Mouse (Mus musculus): Measurements from ENCODE around the gene Acpp. TPM values are rescaled to one million over a fixed set of nuclear protein-coding genes. Genes with fewer than 3 reads are reported as not detected.

The Acpp gene
- polyA plus RNA-seq, 1 experiment from 2014 or later: 1.1 TPM

- ATAC-seq (replicated peaks; ENCODE audit: insufficient number of reproducible peaks, low FRiP score, low TSS enrichment, low read depth) (no peak), DNase-seq (ENCODE audit: low spot score) (no peak)
- Histone ChIP-seq H3K27me3 (ENCODE audit: control insufficient read depth, insufficient read depth, low read length) (no peaks in the 10 kb centered on the region), H3K36me3 (replicated peaks; ENCODE audit: control insufficient read depth, insufficient read depth, low read depth, low read length) (no peaks in the 10 kb centered on the region), H3K4me3 (ENCODE audit: low read depth, low read length) (no peak overlapping the region), H3K4me1 (ENCODE audit: control insufficient read depth, insufficient read depth, low read length) (no peaks in the 10 kb centered on the region), H3K4me2 (ENCODE audit: low read depth, low read length) (no peak overlapping the region), H3K27ac (replicated peaks; ENCODE audit: low read depth, low read length) (no peak overlapping the region), H3K9me3 (replicated peaks; ENCODE audit: control insufficient read depth, low read length) (no peaks in the 10 kb centered on the region), H3K9ac (replicated peaks; ENCODE audit: low read length) (no peak overlapping the region)
- WGBS: 72% methylated on average over 2 of the region's 2 CpGs
Measured at GRCm38 (mm10) chr9:104256085-104256484, 81.5 kb downstream of the Acpp start.

- Histone ChIP-seq H3K9me3 (replicated peaks; ENCODE audit: control insufficient read depth, low read length) (no peaks in the 10 kb centered on the region), H3K9ac (replicated peaks; ENCODE audit: low read length) (no peak overlapping the region), H3K36me3 (replicated peaks; ENCODE audit: control insufficient read depth, insufficient read depth, low read depth, low read length) (no peaks in the 10 kb centered on the region), H3K27ac (replicated peaks; ENCODE audit: low read depth, low read length) (no peak overlapping the region), H3K4me3 (ENCODE audit: low read depth, low read length) (no peak overlapping the region), H3K4me2 (ENCODE audit: low read depth, low read length) (no peak overlapping the region), H3K4me1 (ENCODE audit: control insufficient read depth, insufficient read depth, low read length) (no peaks in the 10 kb centered on the region), H3K27me3 (ENCODE audit: control insufficient read depth, insufficient read depth, low read length) (no peaks in the 10 kb centered on the region)
- ATAC-seq (replicated peaks; ENCODE audit: insufficient number of reproducible peaks, low FRiP score, low TSS enrichment, low read depth) (no peak), DNase-seq (ENCODE audit: low spot score) (no peak)
- WGBS: 72% methylated on average over 9 of the region's 9 CpGs
Measured at GRCm38 (mm10) chr9:104254408-104255180, 83.0 kb downstream of the Acpp start.

- Histone ChIP-seq H3K36me3 (replicated peaks; ENCODE audit: control insufficient read depth, insufficient read depth, low read depth, low read length) (no peaks in the 10 kb centered on the region), H3K27ac (replicated peaks; ENCODE audit: low read depth, low read length) (no peak overlapping the region), H3K9ac (replicated peaks; ENCODE audit: low read length) (no peak overlapping the region), H3K4me2 (ENCODE audit: low read depth, low read length) (no peak overlapping the region), H3K4me1 (ENCODE audit: control insufficient read depth, insufficient read depth, low read length) (no peaks in the 10 kb centered on the region), H3K27me3 (ENCODE audit: control insufficient read depth, insufficient read depth, low read length) (no peaks in the 10 kb centered on the region), H3K4me3 (ENCODE audit: low read depth, low read length) (no peak overlapping the region), H3K9me3 (replicated peaks; ENCODE audit: control insufficient read depth, low read length) (no peaks in the 10 kb centered on the region)
- ATAC-seq (replicated peaks; ENCODE audit: insufficient number of reproducible peaks, low FRiP score, low TSS enrichment, low read depth) (no peak), DNase-seq (ENCODE audit: low spot score) (no peak)
- WGBS: 86% methylated on average over 3 of the region's 3 CpGs
Measured at GRCm38 (mm10) chr9:104252637-104253036, 84.9 kb downstream of the Acpp start.

- 91% methylated on average over 4 of the region's 4 CpGs for WGBS
- DNase-seq (ENCODE audit: low spot score) (no peak), ATAC-seq (replicated peaks; ENCODE audit: insufficient number of reproducible peaks, low FRiP score, low TSS enrichment, low read depth) (no peak)
- Histone ChIP-seq H3K36me3 (replicated peaks; ENCODE audit: control insufficient read depth, insufficient read depth, low read depth, low read length) (no peaks in the 10 kb centered on the region), H3K4me2 (ENCODE audit: low read depth, low read length) (no peak overlapping the region), H3K4me1 (ENCODE audit: control insufficient read depth, insufficient read depth, low read length) (no peaks in the 10 kb centered on the region), H3K9ac (replicated peaks; ENCODE audit: low read length) (no peak overlapping the region), H3K4me3 (ENCODE audit: low read depth, low read length) (no peak overlapping the region), H3K27ac (replicated peaks; ENCODE audit: low read depth, low read length) (no peak overlapping the region), H3K27me3 (ENCODE audit: control insufficient read depth, insufficient read depth, low read length) (no peaks in the 10 kb centered on the region), H3K9me3 (replicated peaks; ENCODE audit: control insufficient read depth, low read length) (no peaks in the 10 kb centered on the region)
Measured at GRCm38 (mm10) chr9:104251687-104252086, 85.9 kb downstream of the Acpp start.

- Histone ChIP-seq H3K4me3 (ENCODE audit: low read depth, low read length) (no peak overlapping the region), H3K4me1 (ENCODE audit: control insufficient read depth, insufficient read depth, low read length) (no peaks in the 10 kb centered on the region), H3K36me3 (replicated peaks; ENCODE audit: control insufficient read depth, insufficient read depth, low read depth, low read length) (no peaks in the 10 kb centered on the region), H3K27me3 (ENCODE audit: control insufficient read depth, insufficient read depth, low read length) (no peaks in the 10 kb centered on the region), H3K9ac (replicated peaks; ENCODE audit: low read length) (no peak overlapping the region), H3K4me2 (ENCODE audit: low read depth, low read length) (no peak overlapping the region), H3K9me3 (replicated peaks; ENCODE audit: control insufficient read depth, low read length) (no peaks in the 10 kb centered on the region), H3K27ac (replicated peaks; ENCODE audit: low read depth, low read length) (no peak overlapping the region)
- ATAC-seq (replicated peaks; ENCODE audit: insufficient number of reproducible peaks, low FRiP score, low TSS enrichment, low read depth): no peak
- DNase-seq (ENCODE audit: low spot score): no peak
- WGBS: 87% methylated on average over 8 of the region's 8 CpGs
Measured at GRCm38 (mm10) chr9:104251111-104251510, 86.4 kb downstream of the Acpp start.

GRCm38 (mm10) chr9:104247307-104247987 lies 90.1 kb downstream of the Acpp start:
- H3K4me3 ChIP-seq (ENCODE audit: low read depth, low read length): no peak overlapping the region
- no peak for DNase-seq (ENCODE audit: low spot score)
- H3K4me2 ChIP-seq (ENCODE audit: low read depth, low read length): no peak overlapping the region
- H3K9ac ChIP-seq (replicated peaks; ENCODE audit: low read length): no peak overlapping the region
- no peaks in the 10 kb centered on the region for H3K4me1 ChIP-seq (ENCODE audit: control insufficient read depth, insufficient read depth, low read length)
- H3K27ac ChIP-seq (replicated peaks; ENCODE audit: low read depth, low read length): no peak overlapping the region
- no peak for ATAC-seq (replicated peaks; ENCODE audit: insufficient number of reproducible peaks, low FRiP score, low TSS enrichment, low read depth)
- 81% methylated on average over 6 of the region's 6 CpGs for WGBS
- H3K27me3 ChIP-seq (ENCODE audit: control insufficient read depth, insufficient read depth, low read length): no peaks in the 10 kb centered on the region
- H3K9me3 ChIP-seq (replicated peaks; ENCODE audit: control insufficient read depth, low read length): no peaks in the 10 kb centered on the region
- H3K36me3 ChIP-seq (replicated peaks; ENCODE audit: control insufficient read depth, insufficient read depth, low read depth, low read length): no peaks in the 10 kb centered on the region

- Histone ChIP-seq H3K36me3 (replicated peaks; ENCODE audit: control insufficient read depth, insufficient read depth, low read depth, low read length) (no peaks in the 10 kb centered on the region), H3K9me3 (replicated peaks; ENCODE audit: control insufficient read depth, low read length) (no peaks in the 10 kb centered on the region), H3K27ac (replicated peaks; ENCODE audit: low read depth, low read length) (no peak overlapping the region), H3K4me2 (ENCODE audit: low read depth, low read length) (no peak overlapping the region), H3K4me3 (ENCODE audit: low read depth, low read length) (no peak overlapping the region), H3K4me1 (ENCODE audit: control insufficient read depth, insufficient read depth, low read length) (no peaks in the 10 kb centered on the region), H3K9ac (replicated peaks; ENCODE audit: low read length) (no peak overlapping the region), H3K27me3 (ENCODE audit: control insufficient read depth, insufficient read depth, low read length) (no peaks in the 10 kb centered on the region)
- ATAC-seq (replicated peaks; ENCODE audit: insufficient number of reproducible peaks, low FRiP score, low TSS enrichment, low read depth) (no peak), DNase-seq (ENCODE audit: low spot score) (no peak)
- 86% methylated on average over 9 of the region's 9 CpGs for WGBS
Measured at GRCm38 (mm10) chr9:104243799-104244466, 93.6 kb downstream of the Acpp start.

- Histone ChIP-seq H3K4me3 (ENCODE audit: low read depth, low read length) (no peak overlapping the region), H3K9ac (replicated peaks; ENCODE audit: low read length) (no peak overlapping the region), H3K4me1 (ENCODE audit: control insufficient read depth, insufficient read depth, low read length) (no peaks in the 10 kb centered on the region), H3K27ac (replicated peaks; ENCODE audit: low read depth, low read length) (no peak overlapping the region), H3K4me2 (ENCODE audit: low read depth, low read length) (no peak overlapping the region), H3K36me3 (replicated peaks; ENCODE audit: control insufficient read depth, insufficient read depth, low read depth, low read length) (no peaks in the 10 kb centered on the region), H3K9me3 (replicated peaks; ENCODE audit: control insufficient read depth, low read length) (no peaks in the 10 kb centered on the region), H3K27me3 (ENCODE audit: control insufficient read depth, insufficient read depth, low read length) (no peaks in the 10 kb centered on the region)
- ATAC-seq (replicated peaks; ENCODE audit: insufficient number of reproducible peaks, low FRiP score, low TSS enrichment, low read depth): no peak
- 92% methylated on average over 7 of the region's 7 CpGs for WGBS
- no peak for DNase-seq (ENCODE audit: low spot score)
Measured at GRCm38 (mm10) chr9:104240146-104240545, 97.4 kb downstream of the Acpp start.

Data from embryonic facial prominence, embryonic 11.5 days (tissue).